Mouse (Mus musculus): ENCODE results near the gene Ttc19. TPM values are rescaled to one million over a fixed set of nuclear protein-coding genes. Genes with fewer than 3 reads are reported as not detected.
"Not testable (repeated sequence)": the region's sequence is repeated elsewhere in the genome, so short reads cannot be mapped to it uniquely, and the experiment has no call there.

Ttc19 gene
- polyA plus RNA-seq, 2 experiments: 16.7 TPM

DNA sequence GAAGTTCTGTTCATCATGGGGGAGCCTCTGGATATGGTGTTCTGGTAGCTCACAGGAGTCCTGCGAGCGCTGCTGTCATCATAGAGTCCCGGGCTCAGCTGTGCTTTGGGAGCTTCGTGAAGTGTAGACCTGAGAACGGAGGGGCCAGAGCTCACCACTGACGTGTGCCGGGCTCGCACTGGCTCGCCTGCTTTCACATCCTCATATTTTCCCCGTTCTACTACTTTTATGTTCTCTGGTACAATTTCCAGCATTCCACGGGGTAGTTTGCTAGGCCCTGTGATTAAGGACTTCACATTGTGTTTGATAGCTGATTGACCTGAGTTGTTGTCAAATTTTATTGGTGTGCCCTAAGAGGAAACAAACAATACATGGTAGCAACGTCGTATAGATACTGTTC, 61.7 kb downstream of the Ttc19 start:
- Histone ChIP-seq H3K4me2 (replicated peaks; ENCODE audit: low read depth, low read length, severe bottlenecking) (no peak overlapping the region), H3K4me1 (ENCODE audit: control insufficient read depth, insufficient read depth, low read length) (no peaks in the 10 kb centered on the region), H3K36me3 (ENCODE audit: control insufficient read depth, insufficient read depth, low read length) (peaks cover 62% of the 10 kb centered on the region), H3K27me3 (ENCODE audit: control insufficient read depth, insufficient read depth, low read length) (no peaks in the 10 kb centered on the region), H3K4me3 (replicated peaks; ENCODE audit: low read length) (no peak overlapping the region), H3K27ac (replicated peaks; ENCODE audit: low read depth, low read length) (no peak overlapping the region), H3K9me3 (ENCODE audit: control insufficient read depth, low read length) (no peaks in the 10 kb centered on the region), H3K9ac (ENCODE audit: low read depth, low read length, severe bottlenecking) (no peak overlapping the region)
- ATAC-seq (ENCODE audit: low FRiP score, low read depth): no peak
- WGBS: 87% methylated on average over 13 of the region's 13 CpGs
- no peak for DNase-seq (ENCODE audit: low spot score)
- no peak for TF ChIP-seq POLR2A (IDR thresholded peaks at IDR 0.05; ENCODE audit: borderline replicate concordance, extremely low read depth, insufficient read depth, insufficient read length)

DNA sequence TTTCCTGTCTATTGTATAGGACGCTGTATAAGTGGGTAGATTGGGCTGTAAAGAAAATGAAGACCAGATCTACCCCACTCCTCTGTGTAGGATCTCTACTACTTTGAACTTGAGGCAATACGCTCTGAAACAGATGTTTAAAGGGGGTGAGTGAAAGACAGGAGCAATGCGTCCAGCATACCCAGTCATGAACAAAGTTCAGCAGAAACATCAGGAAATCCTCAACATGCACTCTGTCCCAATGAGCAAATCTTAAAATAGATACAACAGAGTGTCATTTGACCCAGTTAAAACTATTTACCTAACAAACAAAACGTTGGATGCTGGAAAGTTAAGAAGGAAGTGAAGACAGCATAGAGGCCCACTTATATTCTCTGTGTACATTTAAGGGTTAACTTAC, 70.7 kb downstream of the Ttc19 start:
- 60% methylated on average over 4 of the region's 4 CpGs for WGBS
- H3K27ac ChIP-seq (replicated peaks; ENCODE audit: low read depth, low read length): no peak overlapping the region
- DNase-seq (ENCODE audit: low spot score) (no peak), ATAC-seq (ENCODE audit: low FRiP score, low read depth) (no peak)
- H3K4me3 ChIP-seq (replicated peaks; ENCODE audit: low read length): no peak overlapping the region
- H3K9me3 ChIP-seq (ENCODE audit: control insufficient read depth, low read length): no peaks in the 10 kb centered on the region
- H3K4me1 ChIP-seq (ENCODE audit: control insufficient read depth, insufficient read depth, low read length): no peaks in the 10 kb centered on the region
- no peaks in the 10 kb centered on the region for H3K27me3 ChIP-seq (ENCODE audit: control insufficient read depth, insufficient read depth, low read length)
- no peak overlapping the region for H3K4me2 ChIP-seq (replicated peaks; ENCODE audit: low read depth, low read length, severe bottlenecking)
- TF ChIP-seq POLR2A (IDR thresholded peaks at IDR 0.05; ENCODE audit: borderline replicate concordance, extremely low read depth, insufficient read depth, insufficient read length): no peak
- H3K9ac ChIP-seq (ENCODE audit: low read depth, low read length, severe bottlenecking): no peak overlapping the region
- peaks cover 73% of the 10 kb centered on the region for H3K36me3 ChIP-seq (ENCODE audit: control insufficient read depth, insufficient read depth, low read length)

- Histone ChIP-seq H3K4me1 (ENCODE audit: control insufficient read depth, insufficient read depth, low read length) (no peaks in the 10 kb centered on the region), H3K27ac (replicated peaks; ENCODE audit: low read depth, low read length) (no peak overlapping the region), H3K36me3 (ENCODE audit: control insufficient read depth, insufficient read depth, low read length) (peaks cover 58% of the 10 kb centered on the region), H3K27me3 (ENCODE audit: control insufficient read depth, insufficient read depth, low read length) (no peaks in the 10 kb centered on the region), H3K9ac (ENCODE audit: low read depth, low read length, severe bottlenecking) (no peak overlapping the region), H3K4me2 (replicated peaks; ENCODE audit: low read depth, low read length, severe bottlenecking) (no peak overlapping the region), H3K9me3 (ENCODE audit: control insufficient read depth, low read length) (no peaks in the 10 kb centered on the region), H3K4me3 (replicated peaks; ENCODE audit: low read length) (no peak overlapping the region)
- ATAC-seq (ENCODE audit: low FRiP score, low read depth) (no peak), DNase-seq (ENCODE audit: low spot score) (no peak)
- no peak for TF ChIP-seq POLR2A (IDR thresholded peaks at IDR 0.05; ENCODE audit: borderline replicate concordance, extremely low read depth, insufficient read depth, insufficient read length)
- 90% methylated on average over 2 of the region's 2 CpGs for WGBS
Observed at GRCm38 (mm10) chr11:62355216-62355615, 73.9 kb downstream of the Ttc19 start.

GRCm38 (mm10) chr11:62366879-62367278, 85.6 kb downstream of the Ttc19 start:
- Histone ChIP-seq H3K9ac (ENCODE audit: low read depth, low read length, severe bottlenecking) (no peak overlapping the region), H3K27me3 (ENCODE audit: control insufficient read depth, insufficient read depth, low read length) (no peaks in the 10 kb centered on the region), H3K4me1 (ENCODE audit: control insufficient read depth, insufficient read depth, low read length) (no peaks in the 10 kb centered on the region), H3K27ac (replicated peaks; ENCODE audit: low read depth, low read length) (no peak overlapping the region), H3K4me2 (replicated peaks; ENCODE audit: low read depth, low read length, severe bottlenecking) (no peak overlapping the region), H3K9me3 (ENCODE audit: control insufficient read depth, low read length) (no peaks in the 10 kb centered on the region), H3K36me3 (ENCODE audit: control insufficient read depth, insufficient read depth, low read length) (peaks cover 62% of the 10 kb centered on the region), H3K4me3 (replicated peaks; ENCODE audit: low read length) (no peak overlapping the region)
- WGBS: 91% methylated on average over 6 of the region's 6 CpGs
- DNase-seq (ENCODE audit: low spot score) (no peak), ATAC-seq (ENCODE audit: low FRiP score, low read depth) (no peak)
- TF ChIP-seq POLR2A (IDR thresholded peaks at IDR 0.05; ENCODE audit: borderline replicate concordance, extremely low read depth, insufficient read depth, insufficient read length): no peak

- peaks cover 70% of the 10 kb centered on the region for H3K36me3 ChIP-seq (ENCODE audit: control insufficient read depth, insufficient read depth, low read length)
- no peak for DNase-seq (ENCODE audit: low spot score)
- H3K4me3 ChIP-seq (replicated peaks; ENCODE audit: low read length): no peak overlapping the region
- no peaks in the 10 kb centered on the region for H3K4me1 ChIP-seq (ENCODE audit: control insufficient read depth, insufficient read depth, low read length)
- no peak overlapping the region for H3K9ac ChIP-seq (ENCODE audit: low read depth, low read length, severe bottlenecking)
- TF ChIP-seq POLR2A (IDR thresholded peaks at IDR 0.05; ENCODE audit: borderline replicate concordance, extremely low read depth, insufficient read depth, insufficient read length): no peak
- no peaks in the 10 kb centered on the region for H3K9me3 ChIP-seq (ENCODE audit: control insufficient read depth, low read length)
- H3K4me2 ChIP-seq (replicated peaks; ENCODE audit: low read depth, low read length, severe bottlenecking): no peak overlapping the region
- H3K27ac ChIP-seq (replicated peaks; ENCODE audit: low read depth, low read length): no peak overlapping the region
- ATAC-seq (ENCODE audit: low FRiP score, low read depth): no peak
- no peaks in the 10 kb centered on the region for H3K27me3 ChIP-seq (ENCODE audit: control insufficient read depth, insufficient read depth, low read length)
Observed at GRCm38 (mm10) chr11:62369924-62370323, 88.7 kb downstream of the Ttc19 start.

DNA sequence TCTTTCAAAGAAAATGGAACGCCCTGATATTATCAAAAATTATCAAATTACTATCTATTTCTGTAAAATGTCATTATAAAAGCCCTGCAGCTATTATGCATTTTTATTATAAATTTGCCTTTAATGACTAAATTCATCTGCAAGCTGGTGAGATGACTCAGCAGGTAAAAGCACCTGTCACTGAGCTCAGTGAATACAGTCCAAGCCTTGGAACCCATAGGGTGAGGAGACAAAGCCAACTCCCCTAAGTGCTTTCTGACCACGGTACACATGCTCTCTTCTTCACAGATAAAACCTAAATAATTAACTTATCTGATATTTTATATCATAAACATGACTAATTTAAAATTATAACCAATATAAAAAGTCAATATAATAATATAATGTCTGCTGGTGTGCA, 90.5 kb downstream of the Ttc19 start:
- H3K27me3 ChIP-seq (ENCODE audit: control insufficient read depth, insufficient read depth, low read length): no peaks in the 10 kb centered on the region
- peaks cover 69% of the 10 kb centered on the region for H3K36me3 ChIP-seq (ENCODE audit: control insufficient read depth, insufficient read depth, low read length)
- no peak overlapping the region for H3K4me2 ChIP-seq (replicated peaks; ENCODE audit: low read depth, low read length, severe bottlenecking)
- DNase-seq (ENCODE audit: low spot score) (no peak), ATAC-seq (ENCODE audit: low FRiP score, low read depth) (no peak)
- H3K9me3 ChIP-seq (ENCODE audit: control insufficient read depth, low read length): no peaks in the 10 kb centered on the region
- no peak overlapping the region for H3K27ac ChIP-seq (replicated peaks; ENCODE audit: low read depth, low read length)
- H3K4me1 ChIP-seq (ENCODE audit: control insufficient read depth, insufficient read depth, low read length): no peaks in the 10 kb centered on the region
- WGBS: 96% methylated on average over 2 of the region's 2 CpGs
- no peak overlapping the region for H3K4me3 ChIP-seq (replicated peaks; ENCODE audit: low read length)
- H3K9ac ChIP-seq (ENCODE audit: low read depth, low read length, severe bottlenecking): no peak overlapping the region
- TF ChIP-seq POLR2A (IDR thresholded peaks at IDR 0.05; ENCODE audit: borderline replicate concordance, extremely low read depth, insufficient read depth, insufficient read length): no peak

GRCm38 (mm10) chr11:62377202-62377851, 96.1 kb downstream of the Ttc19 start:
- ATAC-seq (ENCODE audit: low FRiP score, low read depth): not testable (repeated sequence)
- H3K36me3 ChIP-seq (ENCODE audit: control insufficient read depth, insufficient read depth, low read length): peaks cover 66% of the 10 kb centered on the region
- WGBS: 86% methylated on average over 6 of the region's 6 CpGs

More at GRCm38 (mm10) chr11:62377202-62377851, 96.1 kb downstream of the Ttc19 start:
- H3K9me3 ChIP-seq (ENCODE audit: control insufficient read depth, low read length); H3K4me2 ChIP-seq (replicated peaks; ENCODE audit: low read depth, low read length, severe bottlenecking); H3K4me1 ChIP-seq (ENCODE audit: control insufficient read depth, insufficient read depth, low read length); DNase-seq (ENCODE audit: low spot score); H3K27ac ChIP-seq (replicated peaks; ENCODE audit: low read depth, low read length); H3K27me3 ChIP-seq (ENCODE audit: control insufficient read depth, insufficient read depth, low read length); H3K4me3 ChIP-seq (replicated peaks; ENCODE audit: low read length); H3K9ac ChIP-seq (ENCODE audit: low read depth, low read length, severe bottlenecking): not testable (repeated sequence)

Data from limb, embryonic 14.5 days (tissue).